Mouse (Mus musculus) forebrain, embryonic 15.5 days (tissue): ENCODE results near the gene Srp54b. TPM values are rescaled to one million over a fixed set of nuclear protein-coding genes. Genes with fewer than 3 reads are reported as not detected.
"Not testable (repeated sequence)": the region's sequence is repeated elsewhere in the genome, so short reads cannot be mapped to it uniquely, and the experiment has no call there.

Source experiments
- ATAC-seq: fragments of 200-750 bp; cut with Nextera tagmentation; replicated peaks from 2 replicates; pipeline ENCODE4 v1.8.0; 2017; ENCODE audit warnings: mild to moderate bottlenecking, moderate TSS enrichment, moderate library complexity
- H3K27ac ChIP-seq: fragments of 300-500 bp; sonication (generic); replicated peaks from 2 replicates; pipeline ENCODE4 v1.5.1; 2015; ENCODE audit warnings: mild to moderate bottlenecking, inconsistent platforms
- H3K27me3 ChIP-seq: fragments of 300-500 bp; sonication (generic); 2 replicates; pipeline ENCODE4 v1.6.1; 2015; ENCODE audit warnings: inconsistent platforms
- H3K36me3 ChIP-seq: fragments of 300-500 bp; sonication (generic); 2 replicates; pipeline ENCODE4 v1.6.1; 2015; ENCODE audit warnings: mild to moderate bottlenecking, inconsistent platforms
- H3K4me1 ChIP-seq: fragments of 300-500 bp; sonication (generic); 2 replicates; pipeline ENCODE4 v1.6.1; 2015; ENCODE audit warnings: inconsistent platforms
- H3K4me2 ChIP-seq: fragments of 300-500 bp; sonication (generic); replicated peaks from 2 replicates; pipeline ENCODE4 v1.6.1; 2015; ENCODE audit warnings: mild to moderate bottlenecking, inconsistent platforms
- H3K4me3 ChIP-seq: fragments of 300-500 bp; sonication (generic); 2 replicates; pipeline ENCODE4 v1.5.1; 2015; ENCODE audit warnings: mild to moderate bottlenecking, inconsistent platforms
- H3K9ac ChIP-seq: fragments of 300-500 bp; sonication (generic); replicated peaks from 2 replicates; pipeline ENCODE4 v1.6.1; 2015; ENCODE audit warnings: mild to moderate bottlenecking, inconsistent platforms
- H3K9me3 ChIP-seq: fragments of 300-500 bp; sonication (generic); 2 replicates; pipeline ENCODE4 v1.6.1; 2016; ENCODE audit warnings: inconsistent platforms
- WGBS: fragments of 180-500 bp; shearing (Covaris S2); methylation state at CpG from one replicate; pipeline ENCODE4 v1.1.7; 2015; ENCODE audit warnings: mixed read lengths; 5-methylcytosine and 5-hydroxymethylcytosine counted together
- polyA plus RNA-seq: library from polyadenylated mRNA; unstranded; fragments of >200 nt; fragmentation: Nextera tagmentation; extraction: Ambion mirVana; gene quantifications from 2 replicates; pipeline ENCODE4 v1.2.1, GENCODE M21; 2015

The Srp54b gene
- 68.3 and 71.9 TPM in 2 replicates for polyA plus RNA-seq

DNA sequence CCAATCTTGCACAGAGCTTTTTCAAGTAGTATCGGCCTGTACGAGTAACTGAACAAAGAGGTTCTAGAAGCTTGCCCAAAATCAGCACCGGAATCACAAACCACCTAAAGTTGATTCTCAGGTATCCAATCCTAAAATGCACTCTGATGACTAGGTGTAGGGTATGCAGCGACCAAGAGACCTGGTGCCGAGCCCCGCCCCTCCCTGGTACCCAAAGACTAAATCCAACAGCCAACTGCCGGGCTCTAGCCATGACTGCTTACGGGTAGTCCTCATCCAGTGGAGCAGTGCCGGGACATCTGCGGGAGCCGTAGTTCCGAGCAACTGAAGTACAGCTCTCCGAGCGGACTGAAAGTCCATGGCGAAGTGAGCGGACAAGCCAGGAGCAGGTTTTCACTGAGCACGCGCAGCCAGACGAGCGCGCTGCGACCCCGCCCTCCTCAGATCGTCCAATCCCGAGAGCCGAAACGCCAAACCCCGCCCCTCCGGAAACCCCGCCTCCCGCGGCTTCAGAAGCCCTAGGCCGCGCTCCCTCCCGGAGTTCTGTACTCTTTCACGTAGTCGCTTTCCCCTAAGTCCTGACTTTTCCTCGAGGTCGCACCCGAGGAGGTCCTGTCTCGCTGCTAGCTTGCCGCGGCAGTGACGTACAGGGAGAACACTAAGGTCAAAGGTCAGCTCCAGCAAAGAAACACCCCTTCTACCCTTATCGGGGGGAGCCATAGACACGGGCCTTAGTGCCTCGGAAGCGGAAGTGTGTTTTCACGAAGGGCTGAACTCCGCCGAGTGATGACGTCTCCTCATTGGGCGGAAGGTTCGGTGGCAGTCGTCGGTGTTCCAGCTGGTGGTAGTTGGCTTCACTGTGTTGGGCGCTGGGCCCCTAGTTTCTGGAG is at the start of gene Srp54b:
Srp54b (plus strand) TSS at position 546 of the 890 bp plus-strand sequence.
- H3K27ac ChIP-seq, H3K36me3 ChIP-seq, H3K9me3 ChIP-seq, H3K4me1 ChIP-seq, H3K9ac ChIP-seq, H3K4me2 ChIP-seq, H3K27me3 ChIP-seq: not testable (repeated sequence)
- WGBS, result no CpG with 5 or more reads among the region's 57 CpGs
- ATAC-seq, result peak; percentile 99
- peak within 1 kb of the TSS; percentile 31 for H3K4me3 ChIP-seq

DNA sequence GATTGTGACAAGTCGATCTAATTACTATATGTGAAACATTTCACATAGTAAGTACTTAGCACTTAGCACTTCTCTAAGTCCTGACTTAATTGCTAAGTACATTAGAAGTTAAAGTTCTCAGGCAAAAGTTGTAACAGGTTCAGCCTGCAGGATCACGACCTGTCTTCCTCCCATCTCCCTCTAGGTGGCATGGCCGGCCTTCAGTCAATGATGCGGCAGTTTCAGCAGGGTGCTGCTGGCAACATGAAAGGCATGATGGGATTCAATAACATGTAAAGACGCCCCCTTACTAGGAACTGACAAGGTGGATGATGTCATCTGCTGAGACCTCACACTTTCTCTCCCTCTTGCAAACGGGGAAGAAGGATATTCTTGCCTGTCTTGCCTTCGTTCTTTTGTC is 42.3 kb upstream of the Srp54b start:
- H3K4me3 ChIP-seq, H3K4me2 ChIP-seq, H3K9ac ChIP-seq, H3K36me3 ChIP-seq, ATAC-seq, H3K27ac ChIP-seq, H3K4me1 ChIP-seq, H3K27me3 ChIP-seq, H3K9me3 ChIP-seq: not testable (repeated sequence)
- no CpG with 5 or more reads among the region's 7 CpGs for WGBS

DNA sequence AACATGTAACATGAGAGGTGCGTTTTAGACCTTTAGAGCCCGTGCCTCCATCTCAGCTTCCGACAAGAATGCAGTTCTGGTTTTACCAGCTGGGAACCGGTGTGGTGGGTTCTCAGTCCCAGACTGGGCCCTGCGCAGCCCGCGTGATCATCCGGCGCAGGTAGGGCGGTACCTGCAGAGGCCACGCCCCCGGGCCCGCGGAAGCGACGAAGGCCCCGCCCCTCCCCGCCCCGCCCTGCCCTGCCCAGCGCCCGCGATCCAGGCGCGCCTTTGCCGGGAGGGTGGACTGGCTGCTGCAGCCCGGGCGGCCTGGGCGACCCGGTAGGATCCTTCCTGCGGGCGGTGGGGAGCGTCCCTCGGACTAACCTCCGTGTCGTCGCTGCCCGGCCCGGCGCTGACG is 30.7 kb upstream of the Srp54b start, which contains the start of gene Fam177a:
Fam177a (plus strand) TSS at position 228 of the 400 bp plus-strand sequence.
- H3K27ac ChIP-seq, H3K4me2 ChIP-seq, H3K9me3 ChIP-seq, H3K4me3 ChIP-seq, H3K36me3 ChIP-seq, H3K4me1 ChIP-seq, H3K27me3 ChIP-seq, H3K9ac ChIP-seq: not testable (repeated sequence)
- WGBS, result no CpG with 5 or more reads among the region's 40 CpGs
- ATAC-seq, result peak; percentile 99

DNA sequence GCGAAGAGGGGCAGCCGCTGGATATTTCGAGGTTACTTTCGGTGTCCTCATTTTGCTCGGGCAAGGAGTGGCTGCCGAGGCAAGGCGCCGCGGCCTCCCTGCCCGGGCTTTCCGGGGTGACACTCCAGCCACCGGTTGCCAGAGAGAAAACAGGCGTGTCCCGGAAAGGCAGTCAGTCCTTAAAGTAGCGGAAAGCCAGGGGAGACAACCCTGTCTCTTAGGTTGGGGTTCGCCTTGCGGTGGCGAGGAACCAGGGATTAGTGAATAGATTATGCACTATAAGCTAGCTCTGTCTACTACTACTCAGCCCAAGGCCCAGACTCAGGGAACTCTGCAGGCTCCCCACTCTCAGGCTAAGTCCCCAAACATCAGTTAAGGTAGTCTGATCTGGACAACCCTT is 30.2 kb upstream of the Srp54b start:
- not testable (repeated sequence) for H3K4me2 ChIP-seq, H3K9me3 ChIP-seq, H3K9ac ChIP-seq, H3K27me3 ChIP-seq, H3K27ac ChIP-seq, H3K4me3 ChIP-seq, H3K36me3 ChIP-seq, H3K4me1 ChIP-seq
- WGBS, result no CpG with 5 or more reads among the region's 18 CpGs
- ATAC-seq, result peak; percentile 69

DNA sequence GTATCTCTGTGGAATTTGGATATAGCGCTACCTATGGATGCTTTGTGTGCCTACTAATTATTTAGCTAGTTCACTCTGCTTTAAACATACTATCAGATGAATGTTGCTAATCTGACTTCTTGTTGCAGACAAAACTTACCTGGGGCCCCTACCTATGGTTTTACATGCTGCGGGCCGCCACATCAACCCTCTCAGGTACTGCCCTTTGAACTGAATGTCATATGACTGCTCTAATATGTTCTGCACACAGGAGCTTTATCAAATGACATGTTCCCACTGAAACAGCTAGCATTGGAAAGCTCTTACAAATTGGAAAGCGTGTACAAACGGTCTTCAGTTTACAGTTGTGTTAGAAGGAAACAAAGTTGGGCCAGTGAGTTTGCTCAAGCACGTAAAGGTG is 19.4 kb upstream of the Srp54b start:
- not testable (repeated sequence) for H3K9ac ChIP-seq, H3K9me3 ChIP-seq, H3K36me3 ChIP-seq, ATAC-seq, H3K4me2 ChIP-seq, H3K4me1 ChIP-seq, H3K27ac ChIP-seq, H3K4me3 ChIP-seq, H3K27me3 ChIP-seq
- WGBS, result no CpG with 5 or more reads among the region's 6 CpGs

DNA sequence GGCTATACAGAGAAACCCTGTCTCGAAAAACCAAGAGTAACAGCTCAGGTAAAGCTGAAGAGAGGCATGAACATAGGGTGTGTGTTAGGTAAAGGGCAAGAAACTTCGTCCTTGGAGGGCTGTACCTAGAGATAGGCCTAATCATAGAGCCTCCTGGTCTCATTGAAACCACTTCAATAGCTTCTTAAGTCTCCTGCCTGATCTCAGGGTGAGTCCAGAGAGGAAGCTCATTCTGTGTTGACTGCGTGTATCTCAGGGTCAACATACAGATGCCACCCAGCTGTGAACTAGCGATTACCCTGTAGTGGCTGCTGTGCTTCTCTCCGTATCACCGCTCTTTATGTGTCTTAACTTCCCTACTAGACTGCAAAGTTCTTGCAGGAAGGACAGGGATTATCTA is 17.0 kb upstream of the Srp54b start:
- WGBS, result no CpG with 5 or more reads among the region's 6 CpGs
- ATAC-seq, H3K36me3 ChIP-seq, H3K4me2 ChIP-seq, H3K9me3 ChIP-seq, H3K4me1 ChIP-seq, H3K4me3 ChIP-seq, H3K27ac ChIP-seq, H3K9ac ChIP-seq, H3K27me3 ChIP-seq: not testable (repeated sequence)

DNA sequence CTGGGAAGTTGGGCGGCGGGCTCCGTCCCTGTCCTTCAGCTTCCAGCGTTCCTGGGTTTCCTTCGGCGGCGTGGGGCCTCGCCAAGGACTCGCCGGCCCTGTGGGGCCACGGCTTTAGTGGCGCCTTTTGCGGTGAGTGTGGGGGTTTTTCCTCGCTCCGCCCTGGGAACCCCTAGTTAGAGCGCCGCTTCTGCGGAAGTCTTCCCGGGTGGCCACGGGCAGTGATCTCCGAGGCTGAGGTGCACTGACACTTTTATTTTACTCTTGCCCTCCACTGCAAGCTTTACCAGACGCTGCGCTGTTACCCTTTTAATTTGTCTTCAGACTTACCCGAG is 512 bp downstream of the Srp54b start:
- H3K4me3 ChIP-seq, result peak overlapping the region; percentile 31
- ATAC-seq, H3K9ac ChIP-seq, H3K4me1 ChIP-seq, H3K27me3 ChIP-seq, H3K9me3 ChIP-seq, H3K27ac ChIP-seq, H3K4me2 ChIP-seq, H3K36me3 ChIP-seq: not testable (repeated sequence)
- WGBS, result 1% methylated on average over 10 of the region's 24 CpGs

DNA sequence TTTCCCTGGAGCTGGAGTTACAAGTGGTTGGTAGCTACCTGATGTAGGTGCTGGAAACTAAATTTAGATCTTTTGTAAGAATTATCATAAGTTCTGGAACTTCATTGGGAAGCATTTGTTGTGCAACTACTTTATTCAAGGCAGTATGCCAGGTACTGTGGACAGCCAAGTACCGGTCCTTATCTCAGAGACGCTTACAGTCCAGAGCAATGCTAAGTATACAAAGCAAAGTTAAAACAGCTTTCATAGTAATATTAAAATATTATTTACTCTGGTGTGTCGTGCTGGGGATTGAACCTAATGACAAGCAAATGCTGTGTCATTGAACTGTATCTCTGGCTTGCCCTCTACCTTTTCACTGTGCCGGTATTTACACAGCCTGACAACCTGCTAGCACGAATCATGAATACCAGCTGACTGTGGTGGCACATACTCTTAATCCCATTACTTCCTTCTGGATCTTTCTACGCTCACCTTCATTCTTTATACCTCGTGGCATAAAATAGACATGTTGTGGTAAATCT is 12.2 kb downstream of the Srp54b start:
- H3K9me3 ChIP-seq, ATAC-seq, H3K4me1 ChIP-seq, H3K4me3 ChIP-seq, H3K27me3 ChIP-seq, H3K27ac ChIP-seq, H3K4me2 ChIP-seq, H3K36me3 ChIP-seq, H3K9ac ChIP-seq: not testable (repeated sequence)
- WGBS, result no CpG with 5 or more reads among the region's 7 CpGs

DNA sequence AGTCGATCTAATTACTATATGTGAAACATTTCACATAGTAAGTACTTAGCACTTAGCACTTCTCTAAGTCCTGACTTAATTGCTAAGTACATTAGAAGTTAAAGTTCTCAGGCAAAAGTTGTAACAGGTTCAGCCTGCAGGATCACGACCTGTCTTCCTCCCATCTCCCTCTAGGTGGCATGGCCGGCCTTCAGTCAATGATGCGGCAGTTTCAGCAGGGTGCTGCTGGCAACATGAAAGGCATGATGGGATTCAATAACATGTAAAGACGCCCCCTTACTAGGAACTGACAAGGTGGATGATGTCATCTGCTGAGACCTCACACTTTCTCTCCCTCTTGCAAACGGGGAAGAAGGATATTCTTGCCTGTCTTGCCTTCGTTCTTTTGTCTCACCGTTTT is 32.8 kb downstream of the Srp54b start:
- not testable (repeated sequence) for ATAC-seq

DNA sequence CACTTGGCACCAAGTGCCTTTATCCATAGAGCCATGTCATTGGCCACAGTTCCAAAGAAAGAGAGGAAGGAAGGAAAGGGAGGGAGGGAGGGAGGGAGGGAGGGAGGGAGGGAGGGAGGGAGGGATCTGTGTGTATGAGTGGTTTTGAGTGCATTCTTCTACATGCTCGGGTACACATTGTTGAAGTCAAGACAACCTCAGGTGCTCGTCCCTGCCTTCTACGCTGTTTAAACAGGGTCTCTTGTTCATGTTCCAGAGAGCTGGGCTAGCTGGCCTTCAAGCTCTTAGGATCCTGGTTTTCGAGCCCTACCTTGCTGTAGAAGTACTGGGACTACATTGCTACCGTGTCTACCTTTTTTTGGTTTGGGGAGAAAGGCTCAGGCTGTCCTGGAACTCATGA is 34.2 kb downstream of the Srp54b start:
- not testable (repeated sequence) for H3K9me3 ChIP-seq, H3K36me3 ChIP-seq, H3K4me1 ChIP-seq, H3K27ac ChIP-seq, H3K4me2 ChIP-seq, ATAC-seq, H3K4me3 ChIP-seq, H3K9ac ChIP-seq, H3K27me3 ChIP-seq
- no CpG with 5 or more reads among the region's 5 CpGs for WGBS

More for the DNA sequence above, 32.8 kb downstream of the Srp54b start:
- H3K4me2 ChIP-seq, H3K9ac ChIP-seq, H3K9me3 ChIP-seq, H3K4me1 ChIP-seq, H3K27ac ChIP-seq, H3K4me3 ChIP-seq, H3K27me3 ChIP-seq, H3K36me3 ChIP-seq: not testable (repeated sequence)
- WGBS, result no CpG with 5 or more reads among the region's 8 CpGs

DNA sequence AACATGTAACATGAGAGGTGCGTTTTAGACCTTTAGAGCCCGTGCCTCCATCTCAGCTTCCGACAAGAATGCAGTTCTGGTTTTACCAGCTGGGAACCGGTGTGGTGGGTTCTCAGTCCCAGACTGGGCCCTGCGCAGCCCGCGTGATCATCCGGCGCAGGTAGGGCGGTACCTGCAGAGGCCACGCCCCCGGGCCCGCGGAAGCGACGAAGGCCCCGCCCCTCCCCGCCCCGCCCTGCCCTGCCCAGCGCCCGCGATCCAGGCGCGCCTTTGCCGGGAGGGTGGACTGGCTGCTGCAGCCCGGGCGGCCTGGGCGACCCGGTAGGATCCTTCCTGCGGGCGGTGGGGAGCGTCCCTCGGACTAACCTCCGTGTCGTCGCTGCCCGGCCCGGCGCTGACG is 44.4 kb downstream of the Srp54b start, which contains the start of gene 1700047I17Rik2:
1700047I17Rik2 (plus strand) TSS at position 287 of the 400 bp plus-strand sequence.
- H3K4me1 ChIP-seq, result not testable (repeated sequence)

DNA sequence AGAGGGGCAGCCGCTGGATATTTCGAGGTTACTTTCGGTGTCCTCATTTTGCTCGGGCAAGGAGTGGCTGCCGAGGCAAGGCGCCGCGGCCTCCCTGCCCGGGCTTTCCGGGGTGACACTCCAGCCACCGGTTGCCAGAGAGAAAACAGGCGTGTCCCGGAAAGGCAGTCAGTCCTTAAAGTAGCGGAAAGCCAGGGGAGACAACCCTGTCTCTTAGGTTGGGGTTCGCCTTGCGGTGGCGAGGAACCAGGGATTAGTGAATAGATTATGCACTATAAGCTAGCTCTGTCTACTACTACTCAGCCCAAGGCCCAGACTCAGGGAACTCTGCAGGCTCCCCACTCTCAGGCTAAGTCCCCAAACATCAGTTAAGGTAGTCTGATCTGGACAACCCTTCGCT is 44.9 kb downstream of the Srp54b start:
- H3K27me3 ChIP-seq, H3K9me3 ChIP-seq, H3K4me1 ChIP-seq, H3K27ac ChIP-seq, H3K9ac ChIP-seq, H3K4me3 ChIP-seq, H3K36me3 ChIP-seq, H3K4me2 ChIP-seq: not testable (repeated sequence)
- peak; percentile 70 for ATAC-seq
- no CpG with 5 or more reads among the region's 18 CpGs for WGBS

More for the DNA sequence above, 44.4 kb downstream of the Srp54b start, which contains the start of gene 1700047I17Rik2:
- not testable (repeated sequence) for H3K4me2 ChIP-seq, H3K4me3 ChIP-seq, H3K9me3 ChIP-seq, H3K36me3 ChIP-seq, H3K27me3 ChIP-seq, H3K9ac ChIP-seq, H3K27ac ChIP-seq
- peak; percentile 99 for ATAC-seq
- no CpG with 5 or more reads among the region's 40 CpGs for WGBS

DNA sequence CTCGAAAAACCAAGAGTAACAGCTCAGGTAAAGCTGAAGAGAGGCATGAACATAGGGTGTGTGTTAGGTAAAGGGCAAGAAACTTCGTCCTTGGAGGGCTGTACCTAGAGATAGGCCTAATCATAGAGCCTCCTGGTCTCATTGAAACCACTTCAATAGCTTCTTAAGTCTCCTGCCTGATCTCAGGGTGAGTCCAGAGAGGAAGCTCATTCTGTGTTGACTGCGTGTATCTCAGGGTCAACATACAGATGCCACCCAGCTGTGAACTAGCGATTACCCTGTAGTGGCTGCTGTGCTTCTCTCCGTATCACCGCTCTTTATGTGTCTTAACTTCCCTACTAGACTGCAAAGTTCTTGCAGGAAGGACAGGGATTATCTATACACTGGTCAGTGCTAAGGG is 58.0 kb downstream of the Srp54b start:
- not testable (repeated sequence) for H3K27me3 ChIP-seq, H3K4me2 ChIP-seq, H3K9me3 ChIP-seq, H3K36me3 ChIP-seq, H3K9ac ChIP-seq, H3K27ac ChIP-seq, ATAC-seq, H3K4me3 ChIP-seq, H3K4me1 ChIP-seq
- no CpG with 5 or more reads among the region's 6 CpGs for WGBS
